Comparison of ENCODE assay signal across 20 mouse cellular contexts in the genomic region with DNA sequence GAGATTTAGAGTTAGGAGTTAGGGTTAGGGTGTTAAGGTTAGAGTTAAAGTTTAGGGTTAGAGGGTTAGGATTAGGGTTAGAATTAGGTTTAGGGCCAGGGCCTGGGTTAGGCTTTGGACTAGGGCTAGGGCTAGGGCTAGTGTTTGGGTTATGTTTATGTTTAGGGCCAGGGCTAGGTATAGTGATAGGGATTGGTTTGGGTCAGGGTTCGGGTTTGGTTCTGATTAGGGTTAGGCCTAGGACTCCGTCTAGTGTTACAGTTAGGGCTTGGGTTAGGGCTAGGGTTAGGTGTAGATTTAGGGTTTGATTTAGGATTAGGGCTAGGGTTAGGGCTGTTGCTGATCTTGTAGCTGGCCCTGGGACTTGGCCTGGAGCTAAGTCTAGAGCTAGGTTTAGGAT. TPM values are rescaled to one million over a fixed set of nuclear protein-coding genes. Genes with fewer than 3 reads are reported as not detected.
DNase-seq lines count a peak whose midpoint lies in the region; ATAC-seq and TF ChIP-seq lines count a peak whose summit lies in the region.
"Had no signal": no experiment of that assay in that cellular context is flagged by ENCODE, and none has a peak within 500 bp of the region (broad histone marks: within the 10 kb centered on the region; RNA-seq: fewer than 3 reads in every experiment).

No protein-coding gene starts in this region.

- H3K4me3 ChIP-seq in forebrain, embryonic 12.5 days (replicated peaks): no peak overlapping the region
- no peak overlapping the region for H3K4me3 ChIP-seq in forebrain, embryonic 11.5 days (ENCODE audit: low read depth, low read length)
- no peak overlapping the region for H3K4me3 ChIP-seq in liver, embryonic 14.5 days (ENCODE audit: insufficient read depth in 1 of 2, low read depth in 2 of 2, low read length in 2 of 2)
- H3K4me3 ChIP-seq: embryonic facial prominence, embryonic 15.5 days; forebrain, embryonic 13.5 days; heart, adult 2 months; heart, embryonic 15.5 days; hindbrain, embryonic 15.5 days had no signal

- TF ChIP-seq CTCF in liver, embryonic 14.5 days (IDR thresholded peaks at IDR 0.05; ENCODE audit: low read depth): no peak

- 0 out of 2 replicates have a peak, but pooled peaks have one; percentile 11 for ATAC-seq in forebrain, embryonic 12.5 days (ENCODE audit: low FRiP score)
- no peak for ATAC-seq in forebrain, embryonic 11.5 days (replicated peaks; ENCODE audit: low FRiP score)
- ATAC-seq in liver, embryonic 14.5 days (ENCODE audit: insufficient read depth): peak; percentile 31; the same call in 1 of the 2 replicates
- ATAC-seq: forebrain, embryonic 13.5 days; forebrain, postnatal 0 days had no signal

- no peak overlapping the region for H3K27ac ChIP-seq in forebrain, embryonic 12.5 days
- H3K27ac ChIP-seq in forebrain, embryonic 11.5 days (ENCODE audit: low read depth, low read length): no peak overlapping the region
- H3K27ac ChIP-seq in liver, embryonic 14.5 days: no peak overlapping the region
- H3K27ac ChIP-seq: embryonic facial prominence, embryonic 15.5 days; forebrain, embryonic 13.5 days; heart, adult 2 months; heart, embryonic 15.5 days; hindbrain, embryonic 15.5 days had no signal

- H3K4me2 ChIP-seq in forebrain, embryonic 12.5 days: no peak overlapping the region
- H3K4me2 ChIP-seq in forebrain, embryonic 11.5 days (ENCODE audit: low read depth, low read length, severe bottlenecking): no peak overlapping the region
- no peak overlapping the region for H3K4me2 ChIP-seq in liver, embryonic 14.5 days (ENCODE audit: low read depth)
- H3K4me2 ChIP-seq: embryonic facial prominence, embryonic 15.5 days; forebrain, embryonic 13.5 days; heart, embryonic 11.5 days; heart, embryonic 15.5 days; hindbrain, embryonic 15.5 days had no signal

- no peak overlapping the region for H3K9ac ChIP-seq in forebrain, embryonic 12.5 days
- no peak overlapping the region for H3K9ac ChIP-seq in forebrain, embryonic 11.5 days (ENCODE audit: low read length)
- H3K9ac ChIP-seq in liver, embryonic 14.5 days (replicated peaks): no peak overlapping the region
- H3K9ac ChIP-seq: embryonic facial prominence, embryonic 15.5 days; forebrain, embryonic 13.5 days; forebrain, postnatal 0 days; heart, embryonic 15.5 days; hindbrain, embryonic 15.5 days had no signal

- no peaks in the 10 kb centered on the region for H3K9me3 ChIP-seq in forebrain, embryonic 12.5 days
- no peaks in the 10 kb centered on the region for H3K9me3 ChIP-seq in forebrain, embryonic 11.5 days (ENCODE audit: control insufficient read depth, low read length)
- H3K9me3 ChIP-seq in liver, embryonic 14.5 days (ENCODE audit: control insufficient read depth, low read length): no peaks in the 10 kb centered on the region
- H3K9me3 ChIP-seq: embryonic facial prominence, embryonic 15.5 days; forebrain, embryonic 13.5 days; heart, embryonic 15.5 days; hindbrain, embryonic 15.5 days had no signal

- no peak for TF ChIP-seq EP300 in liver, embryonic 14.5 days (IDR thresholded peaks at IDR 0.05; ENCODE audit: low read depth)

- no peak for DNase-seq in forebrain, embryonic 11.5 days (ENCODE audit: low spot score)
- DNase-seq in liver, embryonic 14.5 days (ENCODE audit: low read depth in 3 of 3, low spot score in 3 of 3): no peak
- no peak for DNase-seq in liver
- DNase-seq in retina, embryonic 14.5 days (ENCODE audit: low spot score): peak; percentile 0
- DNase-seq in retina, postnatal 1 day: no peak
- DNase-seq in cerebellum, adult 11-12 months: no peak
- DNase-seq: adrenal gland, postnatal 10 days; cerebellum, adult 11 months; cerebellum, adult 9-10 months; cerebellum, postnatal 25 days; forebrain, postnatal 0 days; gastrocnemius, postnatal 14 days; heart, adult 2 months; heart, postnatal 14 days had no signal

- WGBS in forebrain, embryonic 12.5 days: 88% methylated on average over 2 of the region's 2 CpGs
- WGBS in forebrain, embryonic 11.5 days: 82% methylated on average over 2 of the region's 2 CpGs
- 50% methylated on average over 2 of the region's 2 CpGs for WGBS in liver, embryonic 14.5 days (ENCODE audit: insufficient replicate concordance)

- H3K4me1 ChIP-seq in forebrain, embryonic 12.5 days: no peaks in the 10 kb centered on the region
- H3K4me1 ChIP-seq in forebrain, embryonic 11.5 days (replicated peaks; ENCODE audit: control insufficient read depth, insufficient read depth, low read length): no peaks in the 10 kb centered on the region
- no peaks in the 10 kb centered on the region for H3K4me1 ChIP-seq in liver, embryonic 14.5 days (replicated peaks; ENCODE audit: control insufficient read depth in 2 of 2, insufficient read depth in 2 of 2, low read length in 1 of 2)
- H3K4me1 ChIP-seq: embryonic facial prominence, embryonic 15.5 days; forebrain, embryonic 13.5 days; heart, embryonic 15.5 days; hindbrain, embryonic 15.5 days had no signal

- no peaks in the 10 kb centered on the region for H3K27me3 ChIP-seq in forebrain, embryonic 12.5 days
- no peaks in the 10 kb centered on the region for H3K27me3 ChIP-seq in forebrain, embryonic 11.5 days (ENCODE audit: control insufficient read depth, insufficient read depth, low read length)
- H3K27me3 ChIP-seq in liver, embryonic 14.5 days (ENCODE audit: control insufficient read depth, insufficient read depth, low read length): no peaks in the 10 kb centered on the region
- H3K27me3 ChIP-seq: embryonic facial prominence, embryonic 15.5 days; forebrain, embryonic 13.5 days; heart, embryonic 15.5 days; hindbrain, embryonic 15.5 days had no signal

- H3K36me3 ChIP-seq in forebrain, embryonic 12.5 days (replicated peaks): no peaks in the 10 kb centered on the region
- no peaks in the 10 kb centered on the region for H3K36me3 ChIP-seq in forebrain, embryonic 11.5 days (ENCODE audit: control insufficient read depth, insufficient read depth, low read length)
- H3K36me3 ChIP-seq in liver, embryonic 14.5 days (replicated peaks; ENCODE audit: control insufficient read depth, insufficient read depth, low read depth): no peaks in the 10 kb centered on the region
- H3K36me3 ChIP-seq: embryonic facial prominence, embryonic 15.5 days; heart, embryonic 15.5 days; hindbrain, embryonic 15.5 days had no signal

RNA-seq across cellular contexts. Expression of a gene that starts 50.5 kb away (rescaled TPM):
- 0.42 and 0.67 TPM in 2 replicates for polyA plus RNA-seq in forebrain, embryonic 12.5 days (2016; fragmentation: Nextera tagmentation; extraction: Ambion mirVana)
- 0.56 and 0.67 TPM in 2 replicates for polyA plus RNA-seq in forebrain, embryonic 11.5 days (2014; fragmentation: Nextera tagmentation; extraction: Ambion mirVana)
- polyA plus RNA-seq in liver, embryonic 14.5 days (2012; rRNA removed): not detected in 2 replicates
- polyA plus RNA-seq in liver, embryonic 14.5 days (2014; fragmentation: Nextera tagmentation; extraction: Ambion mirVana): 0.05 and 0.19 TPM in 2 replicates
